Mouse (Mus musculus): ENCODE results near the gene Hic1.
A peak's percentile ranks its signal among the peaks of the same experiment; 100 is the strongest.

The Hic1 gene

GRCm38 (mm10) chr11:75167643-75168589 lies 1.4 kb downstream of the Hic1 start:
- no peak for DNase-seq (ENCODE audit: low spot score)

DNA sequence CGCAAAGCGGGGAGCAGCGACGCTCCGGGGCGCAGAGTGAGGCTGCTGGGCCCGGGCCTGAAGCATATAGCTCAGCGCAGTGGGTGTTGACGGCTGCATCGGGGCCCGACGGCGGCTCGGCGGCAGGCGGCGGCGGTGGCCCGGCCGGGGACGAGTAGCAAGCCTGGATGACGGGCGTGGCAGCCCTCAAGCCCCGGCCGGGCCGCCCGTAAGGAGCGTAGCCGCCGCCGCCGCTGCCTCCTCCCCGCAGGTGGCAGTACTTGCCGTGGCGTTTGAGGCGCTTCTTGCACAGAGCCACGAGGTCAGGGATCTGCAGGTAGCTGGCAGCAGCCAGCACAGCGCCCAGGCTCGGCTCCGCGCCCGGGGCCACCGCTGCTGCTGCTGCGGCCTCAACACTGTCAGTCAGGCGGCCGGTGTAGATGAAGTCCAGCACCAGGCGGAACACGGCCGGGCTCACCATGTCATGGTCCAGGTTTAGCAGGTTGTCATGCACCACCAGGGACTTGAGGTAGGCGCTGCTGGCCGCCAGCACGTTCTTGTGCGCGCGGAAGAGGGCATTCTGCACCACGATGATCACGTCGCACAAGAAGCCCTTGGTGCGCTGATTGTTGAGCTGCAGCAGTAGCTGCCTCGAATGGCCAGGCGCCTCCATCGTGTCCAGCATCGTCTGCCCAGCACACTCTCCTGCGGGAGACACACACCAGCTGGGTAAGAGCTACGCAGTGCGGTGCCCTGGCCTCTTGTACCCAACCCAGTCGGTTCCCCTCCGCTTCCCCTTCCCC lies 2.3 kb downstream of the Hic1 start:
- DNase-seq (ENCODE audit: low spot score): no peak

GRCm38 (mm10) chr11:75166193-75166842 lies 3.0 kb downstream of the Hic1 start:
- no peak for DNase-seq (ENCODE audit: low spot score)

- peak; percentile 64 for DNase-seq (ENCODE audit: low spot score)
Measured at GRCm38 (mm10) chr11:75165441-75166192, 3.7 kb downstream of the Hic1 start.

DNA sequence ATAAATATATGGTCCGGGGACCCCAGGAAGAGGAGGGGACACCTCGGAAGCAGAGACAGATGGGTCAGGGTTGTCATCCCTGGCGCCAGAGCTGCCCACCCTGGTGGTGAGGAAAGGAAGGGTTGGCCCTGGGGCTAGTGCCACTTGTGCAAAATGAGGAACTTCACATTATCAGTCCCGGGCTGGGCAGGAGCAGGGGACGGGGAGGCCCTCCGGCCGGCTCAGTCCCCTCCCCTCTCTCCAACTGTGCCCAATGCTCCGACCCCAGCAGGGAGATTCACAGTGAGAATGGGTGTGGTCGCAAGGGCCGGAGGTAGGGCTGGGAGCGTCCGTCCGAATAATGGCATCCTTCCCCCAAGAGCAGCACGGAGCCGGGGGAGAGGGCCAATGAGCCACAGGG lies 4.6 kb downstream of the Hic1 start:
- no peak for DNase-seq (ENCODE audit: low spot score)

GRCm38 (mm10) chr11:75164051-75164450 lies 5.3 kb downstream of the Hic1 start:
- no peak for DNase-seq (ENCODE audit: low spot score)

DNA sequence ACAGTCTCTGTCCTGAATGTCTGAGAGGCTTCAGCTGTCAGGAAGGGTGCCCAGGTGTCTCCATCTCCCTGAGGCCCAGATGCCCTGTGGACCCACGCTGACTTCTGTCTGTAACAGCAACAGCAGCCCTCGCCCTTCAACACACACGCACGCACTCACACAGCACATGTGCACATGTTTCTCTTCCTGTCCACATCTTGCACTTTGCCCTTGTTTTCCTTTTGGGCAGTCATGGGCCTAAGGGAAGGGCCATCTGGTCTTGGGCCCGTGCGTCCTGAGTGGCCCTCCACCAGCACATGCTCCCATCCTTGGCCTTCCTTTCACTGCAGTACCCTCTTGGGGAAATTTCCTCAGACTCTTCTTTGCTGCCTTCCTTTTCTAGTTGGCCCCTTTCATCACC lies 5.9 kb downstream of the Hic1 start:
- no peak for DNase-seq (ENCODE audit: low spot score)

DNA sequence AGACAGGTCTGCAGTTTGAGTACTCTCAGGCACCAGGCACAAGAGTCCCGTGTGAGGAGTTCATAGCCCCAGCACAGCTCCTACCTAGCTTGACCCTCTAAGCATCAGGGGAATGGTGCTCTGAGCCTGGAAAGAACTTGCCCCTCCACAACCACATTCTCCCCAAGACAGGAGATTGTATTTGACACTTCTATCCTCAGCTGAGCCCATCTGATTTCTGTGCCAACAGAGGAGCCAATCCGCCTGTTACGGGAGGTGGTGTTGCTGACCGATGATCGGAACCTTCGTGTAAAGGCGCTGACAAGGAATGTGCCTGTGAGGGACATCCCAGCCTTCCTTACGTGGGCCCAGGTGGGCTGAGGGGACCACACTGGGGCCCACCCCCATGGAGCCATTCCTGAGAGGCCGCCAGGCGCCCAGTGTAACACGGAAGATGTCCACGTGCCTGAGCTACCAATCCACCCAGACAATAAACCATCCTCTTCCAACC lies 6.7 kb downstream of the Hic1 start:
- no peak for DNase-seq (ENCODE audit: low spot score)

- DNase-seq (ENCODE audit: low spot score): no peak
Measured at GRCm38 (mm10) chr11:75161417-75162008, 7.8 kb downstream of the Hic1 start.

GRCm38 (mm10) chr11:75160954-75161353 lies 8.4 kb downstream of the Hic1 start:
- no peak for DNase-seq (ENCODE audit: low spot score)

DNA sequence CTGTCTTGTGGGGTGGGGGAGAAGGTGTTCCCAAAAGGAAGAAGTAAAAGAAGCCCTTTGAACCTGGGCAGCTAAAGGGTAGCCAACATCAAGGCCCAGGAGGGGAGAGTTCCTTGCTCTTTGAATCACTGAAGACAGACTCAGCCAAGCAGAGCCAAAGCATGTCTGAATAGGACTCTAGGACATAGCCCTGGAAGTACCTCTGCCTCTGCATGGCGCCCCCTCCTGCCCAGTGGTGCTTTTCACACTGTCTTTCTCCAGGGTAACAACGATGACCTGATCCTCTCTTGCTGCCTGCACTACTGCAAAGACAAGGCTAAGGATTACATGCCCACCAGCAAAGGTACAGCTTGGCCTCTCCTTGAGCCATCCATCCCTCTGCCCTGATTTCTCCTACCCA lies 9.8 kb downstream of the Hic1 start:
- peak; percentile 23 for DNase-seq (ENCODE audit: low spot score)

DNA sequence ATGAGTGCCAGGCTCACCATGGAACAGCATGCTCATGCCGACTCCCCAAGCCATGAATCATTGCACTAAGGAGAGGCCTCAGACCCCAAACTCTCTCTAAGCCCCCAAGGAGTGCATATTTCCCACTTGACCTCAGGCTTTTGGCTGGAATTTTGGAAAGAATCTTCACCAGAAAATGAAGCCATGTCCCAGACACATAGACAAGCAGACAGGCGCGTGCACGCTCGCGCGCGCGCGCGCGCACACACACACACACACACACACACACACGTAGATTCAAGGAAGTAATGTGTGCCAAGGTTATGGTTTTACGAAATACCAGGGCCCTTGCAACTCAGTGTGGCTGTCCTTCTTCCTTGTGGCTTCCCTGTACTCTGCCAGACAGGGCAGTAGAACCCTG lies 10.9 kb downstream of the Hic1 start:
- DNase-seq (ENCODE audit: low spot score): no peak

DNA sequence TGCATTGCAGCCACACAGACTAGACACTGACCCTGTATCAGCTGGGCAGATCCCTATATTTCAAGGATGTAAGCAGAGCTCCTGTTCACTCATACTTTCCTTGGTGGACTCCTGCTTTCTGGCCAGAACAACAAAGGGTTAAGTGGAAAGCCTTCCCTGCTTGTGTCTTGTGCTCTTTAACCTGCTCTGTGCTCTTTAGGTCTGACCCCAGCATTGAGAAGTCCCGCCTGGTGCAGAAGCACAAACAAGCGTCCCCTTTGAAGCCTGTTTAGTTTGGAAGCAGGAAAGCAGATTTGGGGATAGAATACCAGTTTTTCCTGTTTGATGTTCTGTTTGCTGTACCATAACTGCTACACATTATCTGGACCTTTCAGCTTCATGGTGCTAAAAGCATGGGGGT lies 11.4 kb downstream of the Hic1 start:
- DNase-seq (ENCODE audit: low spot score): no peak

- no peak for DNase-seq (ENCODE audit: low spot score)
Measured at GRCm38 (mm10) chr11:75157037-75157436, 12.3 kb downstream of the Hic1 start.

DNA sequence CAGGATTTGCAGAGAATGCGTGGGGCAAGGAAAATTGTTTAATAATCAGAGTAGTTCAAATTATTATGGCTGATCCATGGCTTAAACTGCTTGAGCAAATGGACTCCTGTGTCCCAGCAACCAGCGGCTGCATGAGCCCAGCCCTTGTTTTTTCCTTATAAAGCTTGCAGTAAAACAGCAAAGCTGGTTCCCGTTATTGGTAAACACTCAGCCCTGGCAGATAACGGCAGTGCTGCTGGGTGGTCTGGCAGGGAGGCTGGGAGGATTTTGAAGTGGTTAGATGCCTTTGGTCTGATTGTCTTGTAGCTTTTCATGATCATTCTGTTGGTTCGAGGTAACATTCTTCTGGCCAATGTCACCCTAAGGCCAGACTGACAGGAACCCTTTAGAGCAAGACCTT lies 12.9 kb downstream of the Hic1 start:
- no peak for DNase-seq (ENCODE audit: low spot score)

DNA sequence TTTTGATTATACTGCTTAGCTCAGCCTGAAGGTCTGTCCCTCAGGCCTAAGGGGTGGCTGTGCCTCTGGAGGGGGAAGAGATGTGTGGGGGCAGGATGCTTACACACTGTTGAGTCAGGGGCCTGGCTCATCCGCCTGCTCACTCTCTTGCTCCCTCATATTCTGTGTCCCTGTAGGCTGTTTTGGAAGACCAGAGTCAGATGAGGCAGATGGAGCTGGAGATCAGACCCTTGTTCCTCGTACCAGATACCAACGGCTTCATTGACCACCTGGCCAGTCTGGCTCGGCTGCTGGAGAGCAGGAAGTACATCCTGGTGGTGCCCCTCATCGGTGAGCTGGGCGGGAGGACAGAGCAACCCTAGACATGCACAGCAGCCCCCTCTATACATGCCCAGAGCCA lies 13.3 kb downstream of the Hic1 start:
- DNase-seq (ENCODE audit: low spot score): no peak

- no peak for DNase-seq (ENCODE audit: low spot score)
Measured at GRCm38 (mm10) chr11:75154053-75154585, 15.2 kb downstream of the Hic1 start.

DNA sequence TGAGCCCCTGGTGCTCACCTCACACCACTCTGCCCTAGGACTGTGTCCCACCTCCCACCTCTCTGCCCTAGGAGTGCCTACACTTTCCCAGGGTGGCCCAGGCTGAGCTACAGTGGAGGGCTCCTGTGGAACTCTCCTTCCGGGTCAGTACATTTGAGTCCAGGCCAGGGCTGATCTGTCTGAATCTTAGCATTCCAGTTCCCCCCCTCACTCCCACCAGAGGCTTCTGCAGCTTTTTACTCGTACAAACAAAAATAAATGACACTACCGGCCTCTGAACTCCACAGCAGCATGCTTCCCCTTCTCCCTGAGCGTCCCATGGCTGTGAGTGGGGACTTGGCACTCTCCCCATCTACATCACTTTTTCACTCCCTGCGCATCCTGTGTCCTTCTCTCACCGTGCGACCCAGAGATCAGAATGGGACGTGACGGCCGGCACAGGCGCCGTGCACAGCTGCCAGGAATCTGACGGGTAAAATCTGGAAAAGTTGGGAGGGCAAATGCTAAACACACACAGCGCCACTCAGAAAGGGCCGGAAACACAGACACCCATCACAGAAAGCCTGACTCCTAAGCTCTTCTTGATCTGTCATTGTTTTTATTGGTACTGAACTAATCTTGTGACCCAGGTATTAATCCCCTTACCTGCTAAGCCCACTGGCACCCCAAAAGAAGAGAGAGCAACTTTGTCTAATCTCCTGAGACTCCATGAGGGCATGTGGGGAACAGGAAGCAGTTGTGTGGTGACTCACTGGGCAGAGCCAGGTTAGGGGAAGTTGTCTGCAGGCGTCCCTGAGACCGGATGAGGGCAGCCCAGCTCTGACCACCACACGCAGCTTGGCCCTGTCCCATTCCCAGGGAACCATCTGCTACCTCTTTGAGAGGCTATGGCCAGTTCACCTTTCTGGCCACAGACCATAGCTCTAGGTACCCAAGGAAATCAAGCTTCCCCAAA lies 16.4 kb downstream of the Hic1 start:
- DNase-seq (ENCODE audit: low spot score): no peak

GRCm38 (mm10) chr11:75150346-75150745 lies 19.0 kb downstream of the Hic1 start:
- DNase-seq (ENCODE audit: low spot score): no peak

Data from retina, embryonic 14.5 days (tissue).